Mouse (Mus musculus) cerebellum, adult 11 months (tissue): ENCODE measurements around the gene Gm973.
"Not testable (repeated sequence)": the region's sequence is repeated elsewhere in the genome, so short reads cannot be mapped to it uniquely, and the experiment has no call there.

ENCODE experiments used
- DNase-seq: peaks from one replicate; pipeline ENCODE4 v3.0.0; 2022

Gm973 gene

DNA sequence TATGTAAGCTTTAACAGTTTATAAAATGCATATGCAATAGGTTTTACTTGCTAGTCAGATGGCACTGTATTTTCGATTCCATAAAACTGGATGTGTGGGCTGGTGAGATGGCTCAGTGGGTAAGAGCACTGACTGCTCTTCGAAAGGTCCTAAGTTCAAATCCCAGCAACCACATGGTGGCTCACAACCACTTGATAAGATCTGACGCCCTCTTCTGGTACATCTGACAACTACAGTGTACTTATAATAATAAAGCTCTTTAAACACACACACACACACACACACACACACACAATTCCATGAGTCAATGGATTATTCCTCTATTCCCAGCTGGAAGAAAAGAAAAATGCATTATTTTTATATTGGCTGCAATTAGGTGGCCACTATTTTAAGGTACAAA, 122.3 kb downstream of the Gm973 start:
- DNase-seq = no peak

- DNase-seq = no peak
These were observed 126.4 kb downstream of the Gm973 start for GRCm38 (mm10) chr1:59642488-59642887.

GRCm38 (mm10) chr1:59646502-59646901, 130.4 kb downstream of the Gm973 start:
- not testable (repeated sequence) for DNase-seq

DNA sequence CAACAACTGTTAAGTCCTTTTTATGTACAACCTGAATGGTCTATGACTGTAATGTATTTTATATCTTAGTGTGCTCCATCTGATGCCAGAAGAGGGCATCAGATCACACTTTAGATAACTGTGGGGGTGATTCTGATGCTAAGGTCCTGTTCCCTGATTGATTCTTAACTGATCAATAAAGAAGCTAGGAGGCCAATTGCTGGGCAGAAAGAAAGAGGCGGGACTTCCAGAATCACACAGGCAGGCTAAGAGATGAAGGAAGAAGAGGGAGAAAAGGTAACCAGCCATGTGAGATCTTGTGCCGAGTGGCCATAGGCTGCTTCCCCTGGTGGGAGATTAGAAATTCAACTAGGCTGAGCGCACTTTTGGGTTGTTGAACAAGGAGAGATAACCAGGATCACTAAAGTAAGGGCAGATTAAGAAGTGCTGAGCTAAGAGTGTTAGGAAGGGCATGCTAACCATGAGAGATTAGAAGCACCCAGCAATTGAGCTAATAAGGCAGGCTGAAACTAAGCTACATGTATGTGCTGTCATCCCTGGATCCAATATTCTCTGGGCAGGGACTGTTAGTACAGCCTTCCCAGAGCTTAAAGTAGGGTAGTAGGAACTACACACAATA, 135.2 kb downstream of the Gm973 start:
- no peak for DNase-seq

DNA sequence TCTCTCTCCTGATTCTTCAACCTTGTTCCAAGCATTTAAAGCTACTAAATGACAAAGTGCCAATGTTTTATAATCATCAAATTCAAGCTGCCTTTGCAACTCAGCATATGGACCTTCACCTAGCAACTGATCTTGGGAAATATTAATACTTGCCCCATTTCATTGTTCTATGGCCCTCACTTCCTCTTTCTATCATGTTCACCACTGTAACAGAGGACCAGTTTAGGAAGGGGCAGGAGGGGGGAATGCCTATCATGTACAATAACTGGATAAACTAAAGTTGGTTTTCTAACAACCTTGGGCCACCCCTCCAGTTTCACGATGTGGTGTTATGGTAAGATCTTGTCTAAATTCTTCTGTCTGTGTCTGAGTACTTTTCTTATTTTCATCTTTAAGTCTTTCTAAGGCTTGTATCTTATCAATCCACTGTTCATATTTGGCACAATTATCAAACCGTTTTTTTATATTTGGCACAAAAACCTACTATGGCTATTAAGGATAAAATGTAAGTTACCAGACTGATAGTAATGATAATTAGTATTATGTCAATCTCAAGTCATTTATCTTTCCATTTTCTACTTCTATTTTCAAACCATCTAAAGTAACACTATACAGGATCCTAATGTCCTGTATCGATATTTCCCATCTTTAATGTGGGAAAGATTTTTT, 137.3 kb downstream of the Gm973 start:
- DNase-seq = no peak

DNA sequence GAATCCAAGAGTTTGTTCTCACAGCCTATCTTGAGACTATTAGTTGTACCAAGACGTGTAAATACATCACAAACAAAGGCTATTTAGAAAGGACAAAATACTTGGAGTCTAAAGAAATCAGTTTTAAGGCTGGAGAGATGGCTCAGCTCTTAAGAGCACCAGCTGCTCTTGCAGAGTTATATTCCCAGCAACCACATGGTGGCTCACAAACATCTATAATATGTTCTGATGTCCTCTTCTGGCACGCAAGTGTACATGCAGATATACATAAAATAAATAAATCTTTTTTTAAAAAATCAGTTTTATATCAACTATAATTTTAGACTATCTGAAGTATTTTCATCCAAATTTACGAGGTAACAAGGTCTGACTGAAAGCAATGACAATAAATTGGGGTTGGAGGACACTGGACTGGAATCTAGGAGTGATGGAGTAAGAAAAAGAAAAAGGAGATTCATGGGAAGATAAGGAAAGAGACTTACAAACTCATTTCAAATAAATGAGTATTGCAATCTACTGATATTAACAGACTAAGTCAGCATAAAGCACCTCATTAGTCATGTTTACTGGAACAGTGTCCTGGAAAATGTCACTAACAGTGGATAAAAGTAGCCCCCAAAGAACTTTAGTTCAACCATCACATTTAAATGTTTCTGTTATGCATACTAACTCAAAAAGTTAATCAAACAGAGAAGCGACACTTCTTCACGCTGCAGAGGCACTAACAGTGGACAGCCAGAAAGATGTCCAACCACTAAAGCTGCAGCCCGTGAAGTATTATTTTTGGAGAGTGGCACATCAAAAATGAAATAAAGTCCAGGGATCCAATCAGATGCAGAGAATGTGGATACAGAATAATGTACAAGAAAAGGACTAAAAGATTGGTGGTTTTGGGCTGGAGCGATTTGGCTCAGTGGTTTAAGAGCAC, 140.4 kb downstream of the Gm973 start:
- DNase-seq = no peak

DNA sequence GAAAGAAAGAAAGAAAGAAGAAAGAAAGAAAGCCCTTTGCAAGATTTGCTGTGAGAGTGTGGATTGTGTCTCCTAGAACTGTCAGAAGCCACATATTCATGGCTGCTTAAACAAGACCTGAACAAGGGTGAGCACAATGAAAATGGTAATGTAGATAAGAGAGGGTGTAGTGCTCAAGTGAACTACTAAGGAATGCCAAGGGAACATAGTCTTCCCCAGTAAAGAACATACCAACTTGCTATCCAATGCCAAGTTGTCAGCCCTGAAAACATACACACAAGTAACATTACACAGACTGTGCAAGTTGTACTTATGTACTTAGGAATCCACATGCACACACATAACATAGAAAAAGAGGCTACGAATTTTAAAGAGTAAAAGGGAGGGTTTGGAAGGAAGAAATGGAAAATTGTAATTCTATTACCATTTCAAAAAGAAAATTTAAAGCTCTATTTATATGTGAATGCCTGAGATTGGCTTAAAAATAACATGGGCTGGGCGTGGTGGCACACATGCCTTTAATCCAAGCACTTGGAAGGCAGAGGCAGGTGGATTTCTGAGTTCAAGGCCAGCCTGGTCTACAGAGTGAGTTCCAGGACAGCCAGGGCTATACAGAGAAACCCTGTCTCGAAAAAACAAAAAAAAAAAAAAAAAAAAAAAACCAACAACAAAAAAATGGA, 147.5 kb downstream of the Gm973 start:
- no peak for DNase-seq

- no peak for DNase-seq
These were observed 152.8 kb downstream of the Gm973 start for GRCm38 (mm10) chr1:59668871-59669270.

DNA sequence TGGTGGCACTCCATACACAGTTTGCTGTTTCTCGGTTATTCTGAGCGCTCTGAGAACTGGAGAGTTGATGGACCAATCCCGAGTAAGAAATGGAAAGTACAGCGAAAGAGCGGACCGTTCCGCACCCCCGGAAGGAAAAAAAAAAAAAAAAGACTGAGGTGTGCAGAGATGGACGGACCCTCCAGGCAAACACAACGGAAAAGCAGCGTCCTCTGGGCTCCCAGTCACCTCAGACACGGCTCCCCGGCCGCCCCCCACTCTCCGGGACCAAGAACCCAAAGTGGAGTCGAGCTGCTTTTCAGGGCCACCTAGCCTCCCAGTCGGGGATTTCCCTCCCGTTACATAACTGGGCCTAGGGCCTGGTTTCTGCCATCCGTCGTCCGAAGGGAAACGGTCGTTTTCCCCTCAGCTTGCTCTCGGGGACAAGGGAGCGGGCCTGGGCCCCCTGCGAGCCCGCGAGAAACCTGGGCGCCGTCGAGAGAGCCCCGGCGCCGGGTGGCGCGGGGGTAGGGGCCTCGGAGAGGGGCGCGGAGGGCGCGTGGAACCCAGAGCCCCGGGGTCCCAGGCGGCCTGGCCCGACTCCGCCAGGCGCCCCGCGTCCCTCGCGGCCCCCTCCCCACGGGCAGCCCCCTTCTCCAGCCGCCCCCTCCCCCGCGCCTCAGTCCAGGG, 154.0 kb downstream of the Gm973 start:
- DNase-seq = peak; percentile 29

DNA sequence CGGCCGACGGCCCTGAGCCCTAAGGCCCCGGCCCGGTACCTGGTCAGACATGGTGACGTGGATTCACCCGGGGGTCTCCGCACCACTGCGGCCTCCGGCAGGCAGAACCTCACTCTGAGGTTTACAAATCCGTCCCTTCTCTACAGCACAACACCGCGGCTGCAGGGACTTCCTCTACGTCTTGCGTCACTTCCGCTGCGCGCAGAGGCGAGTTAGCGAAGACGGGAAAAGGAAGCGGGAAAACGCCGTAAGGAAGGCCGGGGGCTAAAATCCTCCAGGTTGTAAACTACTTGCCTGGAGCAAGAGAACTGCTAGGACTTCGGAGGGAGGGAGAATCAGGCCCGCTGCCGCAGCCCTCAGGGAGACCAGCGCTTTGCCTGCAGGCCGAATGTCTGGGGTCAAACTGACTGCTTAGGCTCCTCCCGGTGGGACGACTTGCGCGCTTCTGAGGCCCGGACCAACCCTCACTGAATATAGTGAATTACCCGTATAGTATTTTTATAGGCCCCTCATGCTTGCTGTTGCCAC, 154.6 kb downstream of the Gm973 start, which contains the start of gene Sumo1:
Gene Sumo1 (minus strand): TSS at position 194 of the 528 bp plus-strand sequence.
- DNase-seq = peak; percentile 77

GRCm38 (mm10) chr1:59673661-59674060, 157.6 kb downstream of the Gm973 start:
- DNase-seq = no peak

DNA sequence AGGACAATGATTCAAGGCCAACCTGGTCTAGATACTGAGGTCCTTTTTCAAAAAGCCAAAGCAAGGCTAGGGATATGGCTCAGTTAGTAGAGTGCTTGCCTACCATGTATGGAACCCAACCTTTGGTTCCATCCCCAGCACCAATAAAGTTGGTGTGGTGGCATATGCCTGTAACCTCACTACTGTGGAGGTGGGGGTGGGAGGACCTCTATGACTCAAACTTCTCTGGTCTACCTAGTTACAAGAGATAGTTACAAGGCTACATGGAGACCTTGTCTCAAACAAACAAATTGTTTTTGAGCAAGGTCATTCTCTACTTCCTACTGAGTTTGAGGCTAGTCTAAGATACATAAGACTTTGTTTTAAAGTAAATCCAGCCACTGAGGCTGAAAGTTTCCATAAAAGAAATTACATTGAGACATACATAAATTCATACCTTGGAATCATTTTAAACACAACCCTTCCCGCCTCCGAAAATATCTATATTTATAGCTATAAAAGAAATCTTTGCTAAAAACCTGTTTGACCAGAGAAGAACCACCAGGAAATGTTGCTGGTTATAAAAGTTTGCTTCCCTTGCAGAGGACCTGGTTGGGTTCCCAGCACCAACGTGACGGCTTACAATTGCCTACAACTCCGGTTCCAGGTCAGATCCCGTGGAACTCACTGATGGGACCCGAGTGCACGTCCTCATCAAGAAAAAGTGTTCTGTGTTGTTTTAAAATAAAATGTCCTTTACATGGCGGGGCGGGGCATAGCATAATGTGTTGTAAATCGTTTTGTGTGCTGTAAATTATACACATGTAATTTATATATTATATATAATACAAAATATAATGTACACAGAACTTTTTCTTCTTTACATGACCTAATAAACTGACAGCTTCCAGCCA, 168.1 kb downstream of the Gm973 start:
- peak; percentile 27 for DNase-seq

GRCm38 (mm10) chr1:59684819-59685755, 169.0 kb downstream of the Gm973 start, which contains the start of gene Nop58:
Nop58 (plus strand) TSS chr1:59684971.
- DNase-seq = peak; percentile 86
